In the genomic region with DNA sequence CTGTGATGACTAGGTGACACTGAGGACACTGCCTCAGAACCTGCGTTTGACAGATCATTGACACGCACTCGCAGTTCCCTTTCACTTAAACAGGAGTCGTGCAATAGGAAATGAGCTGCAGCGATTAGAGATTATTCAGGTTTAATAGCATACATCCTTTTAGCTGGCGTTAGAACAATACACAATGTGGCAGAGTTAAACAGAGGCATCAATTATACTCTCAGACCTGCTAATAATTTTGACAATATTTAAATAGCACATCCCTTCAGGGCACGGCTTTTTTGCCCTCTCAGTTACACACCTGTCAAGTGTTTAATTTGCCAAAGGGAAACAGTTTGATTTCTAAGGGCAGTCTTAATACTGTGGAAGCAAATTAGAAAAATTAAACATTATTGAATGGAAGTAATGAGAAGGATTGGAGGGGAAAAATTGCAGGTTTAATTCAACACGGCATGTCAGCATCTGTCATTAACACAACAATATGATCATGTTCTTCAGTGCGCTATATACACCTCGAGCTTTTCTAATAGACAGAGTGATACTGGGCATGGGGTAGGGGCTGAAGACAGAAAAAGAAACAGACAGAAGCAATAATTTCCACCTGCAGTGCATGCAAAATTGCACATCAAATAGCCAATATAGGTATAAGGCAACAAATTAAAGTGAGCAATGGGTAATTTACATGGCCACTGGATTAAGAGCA, we compare ENCODE assay signal across 15 mouse cellular contexts. TPM values are rescaled to one million over a fixed set of nuclear protein-coding genes. Genes with fewer than 3 reads are reported as not detected.
DNase-seq lines count a peak whose midpoint lies in the region; ATAC-seq and TF ChIP-seq lines count a peak whose summit lies in the region.
"Had no signal": no experiment of that assay in that cellular context is flagged by ENCODE, and none has a peak within 500 bp of the region (broad histone marks: within the 10 kb centered on the region; RNA-seq: fewer than 3 reads in every experiment).

No protein-coding gene starts in this region.

- no peaks in the 10 kb centered on the region for H3K27me3 ChIP-seq in midbrain, embryonic 12.5 days
- H3K27me3 ChIP-seq in midbrain, embryonic 11.5 days (ENCODE audit: control insufficient read depth, insufficient read depth, low read length), result no peaks in the 10 kb centered on the region
- H3K27me3 ChIP-seq in forebrain, embryonic 16.5 days (replicated peaks; ENCODE audit: control insufficient read depth, insufficient read depth, low read length), result no peaks in the 10 kb centered on the region
- no peaks in the 10 kb centered on the region for H3K27me3 ChIP-seq in hindbrain, postnatal 0 days (ENCODE audit: insufficient read depth, low read length)

- intact Hi-C loops in heart, postnatal 36 days (cut with DNase I), result no loop called here

- peak; percentile 78 for ATAC-seq in midbrain, embryonic 12.5 days (ENCODE audit: low FRiP score, low read depth)
- no peak for ATAC-seq in midbrain, embryonic 11.5 days (ENCODE audit: low FRiP score)
- ATAC-seq in forebrain, embryonic 16.5 days, result peak; percentile 94
- 0 out of 2 replicates have a peak, but pooled peaks have one; percentile 29 for ATAC-seq in hindbrain, postnatal 0 days
- ATAC-seq: intestine, embryonic 16.5 days had no signal

- H3K36me3 ChIP-seq in midbrain, embryonic 12.5 days, result no peaks in the 10 kb centered on the region
- no peaks in the 10 kb centered on the region for H3K36me3 ChIP-seq in midbrain, embryonic 11.5 days (ENCODE audit: control insufficient read depth, insufficient read depth, low read length)
- no peaks in the 10 kb centered on the region for H3K36me3 ChIP-seq in forebrain, embryonic 16.5 days (ENCODE audit: control insufficient read depth, insufficient read depth)
- no peaks in the 10 kb centered on the region for H3K36me3 ChIP-seq in hindbrain, postnatal 0 days (ENCODE audit: insufficient read depth, low read length)

- H3K27ac ChIP-seq in midbrain, embryonic 12.5 days (replicated peaks), result no peak overlapping the region
- H3K27ac ChIP-seq in midbrain, embryonic 11.5 days (ENCODE audit: low read depth, low read length), result no peak overlapping the region
- no peak overlapping the region for H3K27ac ChIP-seq in forebrain, embryonic 16.5 days (ENCODE audit: low read length)
- no peak overlapping the region for H3K27ac ChIP-seq in hindbrain, postnatal 0 days
- H3K27ac ChIP-seq: heart, adult 2 months had no signal

- 61% methylated on average over 10 of the region's 10 CpGs for WGBS in midbrain, embryonic 12.5 days
- WGBS in midbrain, embryonic 11.5 days, result 78% methylated on average over 10 of the region's 10 CpGs
- WGBS in forebrain, embryonic 16.5 days, result 10% methylated on average over 10 of the region's 10 CpGs
- whole genome bisulfite sequencing in hindbrain, postnatal 0 days, result 50% methylated on average over 10 of the region's 10 CpGs

- H3K9me3 ChIP-seq in midbrain, embryonic 12.5 days, result no peaks in the 10 kb centered on the region
- no peaks in the 10 kb centered on the region for H3K9me3 ChIP-seq in midbrain, embryonic 11.5 days (ENCODE audit: control insufficient read depth, low read length)
- no peaks in the 10 kb centered on the region for H3K9me3 ChIP-seq in forebrain, embryonic 16.5 days (ENCODE audit: control insufficient read depth, low read length)
- no peaks in the 10 kb centered on the region for H3K9me3 ChIP-seq in hindbrain, postnatal 0 days (ENCODE audit: low read length)

- no peak overlapping the region for H3K9ac ChIP-seq in midbrain, embryonic 12.5 days (replicated peaks)
- no peak overlapping the region for H3K9ac ChIP-seq in midbrain, embryonic 11.5 days (ENCODE audit: low read length)
- H3K9ac ChIP-seq in forebrain, embryonic 16.5 days (replicated peaks; ENCODE audit: low read depth, low read length), result no peak overlapping the region
- no peak overlapping the region for H3K9ac ChIP-seq in hindbrain, postnatal 0 days (replicated peaks; ENCODE audit: low read length)

- DNase-seq in midbrain, embryonic 11.5 days (ENCODE audit: low spot score, missing footprints), result no peak
- DNase-seq in hindbrain, postnatal 0 days (ENCODE audit: low spot score), result no peak
- no peak for DNase-seq in lung, postnatal 36 days
- no peak for DNase-seq in frontal cortex, postnatal 36 days (ENCODE audit: low spot score in 2 of 2)
- DNase-seq in heart, postnatal 36 days, result no peak
- DNase-seq: gastrocnemius, postnatal 14 days; heart, adult 2 months; heart, postnatal 4 days; kidney, postnatal 4 days; lung, adult 2 months; thymus, postnatal 25 days had no signal

- H3K4me1 ChIP-seq in midbrain, embryonic 12.5 days, result peaks cover 7% of the 10 kb centered on the region
- no peaks in the 10 kb centered on the region for H3K4me1 ChIP-seq in midbrain, embryonic 11.5 days (ENCODE audit: control insufficient read depth, insufficient read depth, low read length)
- peaks cover 10% of the 10 kb centered on the region for H3K4me1 ChIP-seq in forebrain, embryonic 16.5 days (replicated peaks; ENCODE audit: control insufficient read depth, insufficient read depth, low read length)
- H3K4me1 ChIP-seq in hindbrain, postnatal 0 days (ENCODE audit: insufficient read depth, low read length), result no peaks in the 10 kb centered on the region

- no peak overlapping the region for H3K4me3 ChIP-seq in midbrain, embryonic 12.5 days
- H3K4me3 ChIP-seq in midbrain, embryonic 11.5 days (ENCODE audit: low read depth, low read length), result no peak overlapping the region
- H3K4me3 ChIP-seq in forebrain, embryonic 16.5 days (replicated peaks; ENCODE audit: low read length), result no peak overlapping the region
- no peak overlapping the region for H3K4me3 ChIP-seq in hindbrain, postnatal 0 days (ENCODE audit: low read length)
- H3K4me3 ChIP-seq: heart, adult 2 months had no signal

- no peak overlapping the region for H3K4me2 ChIP-seq in midbrain, embryonic 12.5 days (replicated peaks)
- H3K4me2 ChIP-seq in midbrain, embryonic 11.5 days, result no peak overlapping the region
- peak overlapping the region; percentile 36 for H3K4me2 ChIP-seq in forebrain, embryonic 16.5 days (ENCODE audit: low read length)
- H3K4me2 ChIP-seq in hindbrain, postnatal 0 days (ENCODE audit: low read depth, low read length), result peak overlapping the region; percentile 23; the same call in 1 of the 2 replicates
- H3K4me2 ChIP-seq: liver, embryonic 11.5 days had no signal

- no peak for TF ChIP-seq CTCF in hindbrain, postnatal 0 days (IDR thresholded peaks at IDR 0.05; ENCODE audit: low read depth)

RNA-seq across cellular contexts. Expression of gene Mpdz, which starts 27.1 kb away (rescaled TPM):
- polyA plus RNA-seq in midbrain, embryonic 12.5 days (2016; fragmentation: Nextera tagmentation; extraction: Ambion mirVana), result 46.5 and 48.9 TPM in 2 replicates
- 43.6 and 44.6 TPM in 2 replicates for polyA plus RNA-seq in midbrain, embryonic 11.5 days (2014; fragmentation: Nextera tagmentation; extraction: Ambion mirVana)
- 21.6 and 22.0 TPM in 2 replicates for polyA plus RNA-seq in forebrain, embryonic 16.5 days (2015; fragmentation: Nextera tagmentation; extraction: Ambion mirVana)
- 37.8 and 38.8 TPM in 2 replicates for total RNA-seq in hindbrain, postnatal 0 days (2014; rRNA removed)
- 7.8 and 9.7 TPM in 2 replicates for polyA plus RNA-seq in hindbrain, postnatal 0 days (2015; fragmentation: Nextera tagmentation; extraction: Ambion mirVana)
- total RNA-seq in heart, postnatal 36 days (2021), result 10 to 100 TPM; 53.2 to 55.5 TPM

Comparison
In these comparisons a context has a peak if more than half of its experiments do, and no peak if none do; other contexts are left out.
1. H3K4me2 ChIP-seq: peak in forebrain, embryonic 16.5 days (single experiment) and hindbrain, postnatal 0 days (single experiment); none in midbrain, embryonic 12.5 days (single experiment) and midbrain, embryonic 11.5 days (single experiment).